Mouse (Mus musculus) regulatory T cell (primary cell): ENCODE measurements around the gene Tmem107.

Experiments used
- in situ Hi-C: fragments of 300-600 bp; cut with MboI, MseI; formaldehyde crosslinking; loops from one replicate; pipeline ENCODE4 v1.15.1; 2025; ENCODE audit warnings: high pct_unique_total_duplicates

Tmem107 gene

GRCm38 (mm10) chr11:69059357-69059974 is 11.1 kb upstream of the Tmem107 start, which contains the start of gene Borcs6:
TSS of gene Borcs6 (plus strand) at chr11:69059717.
- in situ Hi-C loops: no loop called here

GRCm38 (mm10) chr11:69059975-69060411 is 10.6 kb upstream of the Tmem107 start:
- in situ Hi-C loops: loop anchor here (5.0 kb wide), 1 partner anchor 62 kb away; the partner anchor contains the start of genes 9130213A22Rik and Hes7

GRCm38 (mm10) chr11:69060448-69061254 is 10.0 kb upstream of the Tmem107 start:
- in situ Hi-C loops: loop anchor here (5.0 kb wide), 1 partner anchor 62 kb away; the partner anchor contains the start of genes 9130213A22Rik and Hes7

- in situ Hi-C loops: loop anchor here (5.0 kb wide), 1 partner anchor 61 kb away; the partner anchor contains the start of genes 9130213A22Rik and Hes7
Measured at GRCm38 (mm10) chr11:69061255-69061912, 9.2 kb upstream of the Tmem107 start.

- in situ Hi-C loops: loop anchor here (5.0 kb wide), 1 partner anchor 60 kb away; the partner anchor contains the start of genes 9130213A22Rik and Hes7
Measured at GRCm38 (mm10) chr11:69062194-69062760, 8.3 kb upstream of the Tmem107 start.

GRCm38 (mm10) chr11:69062761-69063224 is 7.8 kb upstream of the Tmem107 start:
- in situ Hi-C loops: loop anchor here (5.0 kb wide), 1 partner anchor 60 kb away; the partner anchor contains the start of genes 9130213A22Rik and Hes7

- in situ Hi-C loops: loop anchor here (5.0 kb wide), 1 partner anchor 59 kb away; the partner anchor contains the start of genes 9130213A22Rik and Hes7
Measured at GRCm38 (mm10) chr11:69063413-69064201, 7.0 kb upstream of the Tmem107 start.

GRCm38 (mm10) chr11:69064259-69065133 is 6.1 kb upstream of the Tmem107 start:
- in situ Hi-C loops: loop anchor here (5.0 kb wide), 1 partner anchor 58 kb away; the partner anchor contains the start of genes 9130213A22Rik and Hes7

- in situ Hi-C loops: no loop called here
Measured at GRCm38 (mm10) chr11:69065394-69065925, 5.1 kb upstream of the Tmem107 start.

GRCm38 (mm10) chr11:69066163-69066861 is 4.3 kb upstream of the Tmem107 start:
- in situ Hi-C loops: no loop called here

GRCm38 (mm10) chr11:69066956-69067355 is 3.6 kb upstream of the Tmem107 start:
- in situ Hi-C loops: no loop called here

- in situ Hi-C loops: no loop called here
Measured at GRCm38 (mm10) chr11:69067601-69068000, 3.0 kb upstream of the Tmem107 start.

- in situ Hi-C loops: no loop called here
Measured at GRCm38 (mm10) chr11:69070093-69070492, 513 bp upstream of the Tmem107 start.

- in situ Hi-C loops: no loop called here
Measured at GRCm38 (mm10) chr11:69071262-69071661, 656 bp downstream of the Tmem107 start.

GRCm38 (mm10) chr11:69072234-69072633 is 1.6 kb downstream of the Tmem107 start:
- in situ Hi-C loops: no loop called here

- in situ Hi-C loops: no loop called here
Measured at GRCm38 (mm10) chr11:69072666-69073064, 2.1 kb downstream of the Tmem107 start.

GRCm38 (mm10) chr11:69073065-69073888 is 2.7 kb downstream of the Tmem107 start:
- in situ Hi-C loops: no loop called here
